Mouse (Mus musculus): ENCODE data around the gene Fam129a. TPM values are rescaled to one million over a fixed set of nuclear protein-coding genes. Genes with fewer than 3 reads are reported as not detected.

Gene Fam129a
- total and polyA plus RNA-seq, 3 experiments: 27.8 to 48.3 (median 37.0) TPM

- no peaks in the 10 kb centered on the region for H3K79me2 ChIP-seq (replicated peaks; ENCODE audit: control insufficient read depth, extremely low read depth, insufficient read depth, poor library complexity, severe bottlenecking)
- no peak overlapping the region for H3K9ac ChIP-seq (ENCODE audit: insufficient read depth, low read depth)
- no peaks in the 10 kb centered on the region for H3K36me3 ChIP-seq (replicated peaks in 1 of 2; ENCODE audit: control insufficient read depth in 1 of 2, insufficient read depth in 1 of 2, low read length in 1 of 2)
- no peaks in the 10 kb centered on the region for H3K27me3 ChIP-seq (replicated peaks)
- H3K9me3 ChIP-seq (replicated peaks; ENCODE audit: low read length): no peaks in the 10 kb centered on the region
- no peak overlapping the region for H3K4me3 ChIP-seq (replicated peaks in 1 of 3; ENCODE audit: low read depth in 2 of 3, low read length in 2 of 3, poor library complexity in 1 of 3)
- TF ChIP-seq MAFK (IDR thresholded peaks at IDR 0.05; ENCODE audit: insufficient replicate concordance, low read length) (no peak), RCOR1 (conservative IDR thresholded peaks at IDR 0.05; ENCODE audit: low read depth, low read length) (no peak), CTCF (conservative IDR thresholded peaks at IDR 0.05 in 1 of 2, IDR thresholded peaks at IDR 0.05 in 1 of 2; ENCODE audit: low read depth in 2 of 2, low read length in 2 of 2) (no peak), USF2 (conservative IDR thresholded peaks at IDR 0.05; ENCODE audit: low read depth, low read length) (no peak), JUN (IDR thresholded peaks at IDR 0.05; ENCODE audit: insufficient read depth, low read depth, low read length) (no peak), UBTF (IDR thresholded peaks at IDR 0.05; ENCODE audit: low read depth, low read length) (no peak)
- dilution Hi-C loops (cut with MboI; ENCODE audit: extremely low pct_ligation_motif_present, extremely low pct_unique_long_range_greater_than_20kb, low sequenced_read_pairs) (no loop called here), in situ Hi-C loops (cut with MboI; ENCODE audit: low pct_ligation_motif_present, low pct_unique_long_range_greater_than_20kb, low sequenced_read_pairs) (no loop called here)
- no peaks in the 10 kb centered on the region for H3K4me1 ChIP-seq (ENCODE audit: control insufficient read depth in 1 of 2, insufficient read depth in 2 of 2)
- H3K27ac ChIP-seq (ENCODE audit: insufficient read depth, low read depth): no peak overlapping the region
- no peak for DNase-seq (ENCODE audit: extremely low read depth)
- no peak overlapping the region for H3K4me2 ChIP-seq (ENCODE audit: insufficient read depth, low read depth, poor library complexity, severe bottlenecking)
Measured at GRCm38 (mm10) chr1:151544581-151544980, 26.4 kb upstream of the Fam129a start.

- Histone ChIP-seq H3K9me3 (replicated peaks; ENCODE audit: low read length) (no peaks in the 10 kb centered on the region), H3K36me3 (replicated peaks in 1 of 2; ENCODE audit: control insufficient read depth in 1 of 2, insufficient read depth in 1 of 2, low read length in 1 of 2) (no peaks in the 10 kb centered on the region), H3K4me3 (replicated peaks in 1 of 3; ENCODE audit: low read depth in 2 of 3, low read length in 2 of 3, poor library complexity in 1 of 3) (no peak overlapping the region), H3K4me2 (ENCODE audit: insufficient read depth, low read depth, poor library complexity, severe bottlenecking) (no peak overlapping the region), H3K27me3 (replicated peaks) (no peaks in the 10 kb centered on the region), H3K4me1 (ENCODE audit: control insufficient read depth in 1 of 2, insufficient read depth in 2 of 2) (no peaks in the 10 kb centered on the region), H3K79me2 (replicated peaks; ENCODE audit: control insufficient read depth, extremely low read depth, insufficient read depth, poor library complexity, severe bottlenecking) (no peaks in the 10 kb centered on the region), H3K9ac (ENCODE audit: insufficient read depth, low read depth) (no peak overlapping the region), H3K27ac (ENCODE audit: insufficient read depth, low read depth) (no peak overlapping the region)
- dilution Hi-C loops (cut with MboI; ENCODE audit: extremely low pct_ligation_motif_present, extremely low pct_unique_long_range_greater_than_20kb, low sequenced_read_pairs) (no loop called here), in situ Hi-C loops (cut with MboI; ENCODE audit: low pct_ligation_motif_present, low pct_unique_long_range_greater_than_20kb, low sequenced_read_pairs) (no loop called here)
- DNase-seq (ENCODE audit: extremely low read depth): no peak
- TF ChIP-seq RCOR1 (conservative IDR thresholded peaks at IDR 0.05; ENCODE audit: low read depth, low read length) (no peak), EP300 (IDR thresholded peaks at IDR 0.05; ENCODE audit: low read length) (no peak), SMC3 (IDR thresholded peaks at IDR 0.05; ENCODE audit: low read depth, low read length) (no peak), MAZ (IDR thresholded peaks at IDR 0.05; ENCODE audit: low read depth, low read length) (no peak), TCF12 (IDR thresholded peaks at IDR 0.05; ENCODE audit: low read depth, low read length) (no peak), MYC (IDR thresholded peaks at IDR 0.05; ENCODE audit: low read depth, low read length) (no peak), ETS1 (conservative IDR thresholded peaks at IDR 0.05; ENCODE audit: low read depth, low read length) (no peak), ZKSCAN1 (IDR thresholded peaks at IDR 0.05; ENCODE audit: borderline replicate concordance, low read depth, low read length) (no peak), USF2 (conservative IDR thresholded peaks at IDR 0.05; ENCODE audit: low read depth, low read length) (no peak), MAX (IDR thresholded peaks at IDR 0.05; ENCODE audit: low read length) (no peak), E2F4 (IDR thresholded peaks at IDR 0.05; ENCODE audit: insufficient replicate concordance, low read depth, low read length) (no peak), UBTF (IDR thresholded peaks at IDR 0.05; ENCODE audit: low read depth, low read length) (no peak), JUND (conservative IDR thresholded peaks at IDR 0.05; ENCODE audit: low read depth, low read length) (no peak), CHD1 (IDR thresholded peaks at IDR 0.05; ENCODE audit: low read depth, low read length) (no peak), NELFE (IDR thresholded peaks at IDR 0.05; ENCODE audit: low read depth, low read length) (no peak), NRF1 (IDR thresholded peaks at IDR 0.05; ENCODE audit: low read depth, low read length) (no peak), ELF1 (IDR thresholded peaks at IDR 0.05; ENCODE audit: low read depth, low read length) (no peak), ZC3H11A (IDR thresholded peaks at IDR 0.05; ENCODE audit: low read depth, low read length) (no peak)
Measured at GRCm38 (mm10) chr1:151545571-151545970, 25.4 kb upstream of the Fam129a start.

All from CH12.LX (cell line).